Mouse (Mus musculus): ENCODE data around the gene Slfn5.
A peak's percentile ranks its signal among the peaks of the same experiment; 100 is the strongest.
"Not testable (repeated sequence)": the region's sequence is repeated elsewhere in the genome, so short reads cannot be mapped to it uniquely, and the experiment has no call there.

Slfn5 gene

DNA sequence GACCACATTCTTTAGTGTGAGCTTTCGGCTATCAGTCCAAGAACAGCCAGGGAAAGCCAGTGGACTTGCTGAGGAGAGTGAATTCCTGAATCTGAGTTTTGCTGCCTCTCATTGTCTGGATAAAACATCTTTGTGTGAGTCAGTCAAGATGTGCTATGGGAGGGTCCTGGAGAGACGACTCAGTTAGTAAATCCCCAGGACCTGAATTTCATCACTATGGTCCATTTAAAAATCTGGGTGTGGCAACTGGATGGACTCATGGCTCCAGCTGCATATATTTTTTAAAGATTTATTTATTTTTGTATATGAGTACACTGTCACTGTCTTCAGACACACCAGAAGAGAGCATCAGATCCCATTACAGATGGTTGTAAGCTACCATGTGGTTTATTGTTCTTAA lies 5.5 kb upstream of the Slfn5 start:
- DNase-seq (ENCODE audit: low read depth): no peak

- DNase-seq (ENCODE audit: low read depth): peak; percentile 86
Measured at GRCm38 (mm10) chr11:82947457-82947856, 3.7 kb upstream of the Slfn5 start.

- DNase-seq (ENCODE audit: low read depth): no peak
Measured at GRCm38 (mm10) chr11:82949036-82949435, 2.1 kb upstream of the Slfn5 start.

DNA sequence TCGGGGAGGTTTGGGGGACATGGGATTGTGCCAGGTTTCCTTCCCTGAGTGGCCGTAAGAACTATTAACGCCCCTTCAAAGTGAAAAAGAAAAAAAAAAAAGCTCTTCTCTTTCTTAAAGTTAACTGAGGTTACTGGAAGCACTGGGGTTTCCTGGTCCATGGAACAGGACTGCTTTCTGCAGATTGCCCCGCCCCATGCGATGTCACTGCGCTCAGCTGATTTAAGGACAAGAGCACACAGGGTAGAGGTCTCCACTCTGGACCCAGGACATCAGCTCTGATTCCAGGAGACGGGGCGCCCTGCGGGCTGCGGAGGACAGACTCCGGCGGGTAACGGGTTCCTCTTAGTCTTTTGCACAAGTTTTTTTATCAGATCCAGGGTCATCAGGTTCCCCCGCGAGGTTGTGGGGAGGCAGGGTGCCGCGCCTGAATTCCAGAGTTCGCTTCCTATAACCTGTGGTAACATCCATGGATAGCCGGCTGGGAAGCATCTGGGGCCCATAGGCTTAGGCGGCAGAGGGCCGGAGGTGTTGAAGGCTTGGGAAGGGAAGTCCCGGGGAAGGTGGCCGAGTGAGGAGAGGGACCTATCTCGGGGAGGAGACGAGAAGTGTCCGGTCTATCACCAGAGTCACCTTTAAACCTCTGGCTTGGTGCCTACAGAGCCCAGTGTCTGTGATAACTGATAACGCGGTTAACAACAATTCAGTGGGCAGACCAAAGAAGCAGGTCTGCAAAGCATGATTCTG lies 889 bp downstream of the Slfn5 start:
- peak; percentile 64 for DNase-seq (ENCODE audit: low read depth)

- peak; percentile 85 for DNase-seq (ENCODE audit: low read depth)
Measured at GRCm38 (mm10) chr11:82952612-82953542, 1.7 kb downstream of the Slfn5 start.

DNA sequence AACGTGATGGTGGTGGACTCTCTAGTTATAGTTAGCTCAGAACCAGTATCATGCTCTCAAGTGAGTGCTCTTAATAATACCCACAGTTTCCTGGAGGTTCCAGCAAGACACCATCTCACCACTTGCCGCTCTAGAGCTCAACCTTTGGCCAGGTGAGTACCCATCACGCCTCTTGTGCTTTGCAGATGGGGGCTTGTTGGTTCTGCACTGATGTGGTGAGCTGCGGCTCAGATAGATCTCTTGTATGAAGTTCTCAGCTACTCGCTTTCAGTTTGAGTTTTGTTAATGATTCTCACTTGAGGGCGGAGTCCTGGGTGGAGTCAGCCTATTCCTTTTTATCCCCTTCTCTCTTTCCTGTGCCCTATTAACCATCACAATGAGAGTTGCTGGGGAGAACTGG lies 3.5 kb downstream of the Slfn5 start:
- DNase-seq (ENCODE audit: low read depth): peak; percentile 70

DNA sequence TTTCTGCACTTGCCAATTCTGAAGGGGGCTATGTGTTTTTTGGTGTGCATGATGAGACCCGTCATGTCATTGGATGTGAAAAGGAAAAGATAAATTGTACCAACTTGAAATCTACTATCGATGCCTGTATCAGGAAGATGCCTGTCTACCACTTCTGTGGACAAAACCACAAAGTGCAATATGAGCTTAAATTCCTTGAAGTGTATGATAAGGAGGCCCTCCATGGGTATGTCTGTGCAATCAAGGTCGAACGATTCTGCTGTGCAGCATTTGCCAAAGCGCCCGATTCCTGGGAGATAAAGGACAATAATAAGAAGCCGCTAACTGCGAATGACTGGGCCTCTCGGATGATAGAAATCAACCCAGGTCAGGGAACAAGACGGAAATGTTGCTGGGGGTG lies 5.8 kb downstream of the Slfn5 start:
- DNase-seq (ENCODE audit: low read depth): no peak

- DNase-seq (ENCODE audit: low read depth): peak; percentile 79
Measured at GRCm38 (mm10) chr11:82959613-82960012, 8.5 kb downstream of the Slfn5 start.

GRCm38 (mm10) chr11:82961743-82962142 lies 10.6 kb downstream of the Slfn5 start:
- peak; percentile 70 for DNase-seq (ENCODE audit: low read depth)

DNA sequence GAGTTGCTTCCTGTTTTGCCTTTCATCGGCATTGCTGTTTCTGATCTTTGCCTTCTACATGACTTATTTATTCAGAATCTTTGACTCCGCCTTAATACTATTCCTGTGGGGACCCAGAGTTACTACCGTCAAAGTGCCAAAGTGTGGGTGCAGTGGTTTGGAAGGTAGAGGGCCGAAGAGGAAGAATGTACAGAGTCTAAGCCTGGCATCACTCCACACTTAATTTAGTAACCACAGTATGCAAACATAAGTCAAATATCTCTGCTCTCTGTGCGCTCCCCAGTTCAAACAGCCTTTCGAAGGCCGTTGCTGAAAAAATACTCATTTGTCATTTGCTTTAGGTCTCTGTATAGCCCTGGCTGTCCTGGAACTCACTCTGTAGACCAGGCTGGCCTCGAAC lies 11.1 kb downstream of the Slfn5 start:
- DNase-seq (ENCODE audit: low read depth): no peak

DNA sequence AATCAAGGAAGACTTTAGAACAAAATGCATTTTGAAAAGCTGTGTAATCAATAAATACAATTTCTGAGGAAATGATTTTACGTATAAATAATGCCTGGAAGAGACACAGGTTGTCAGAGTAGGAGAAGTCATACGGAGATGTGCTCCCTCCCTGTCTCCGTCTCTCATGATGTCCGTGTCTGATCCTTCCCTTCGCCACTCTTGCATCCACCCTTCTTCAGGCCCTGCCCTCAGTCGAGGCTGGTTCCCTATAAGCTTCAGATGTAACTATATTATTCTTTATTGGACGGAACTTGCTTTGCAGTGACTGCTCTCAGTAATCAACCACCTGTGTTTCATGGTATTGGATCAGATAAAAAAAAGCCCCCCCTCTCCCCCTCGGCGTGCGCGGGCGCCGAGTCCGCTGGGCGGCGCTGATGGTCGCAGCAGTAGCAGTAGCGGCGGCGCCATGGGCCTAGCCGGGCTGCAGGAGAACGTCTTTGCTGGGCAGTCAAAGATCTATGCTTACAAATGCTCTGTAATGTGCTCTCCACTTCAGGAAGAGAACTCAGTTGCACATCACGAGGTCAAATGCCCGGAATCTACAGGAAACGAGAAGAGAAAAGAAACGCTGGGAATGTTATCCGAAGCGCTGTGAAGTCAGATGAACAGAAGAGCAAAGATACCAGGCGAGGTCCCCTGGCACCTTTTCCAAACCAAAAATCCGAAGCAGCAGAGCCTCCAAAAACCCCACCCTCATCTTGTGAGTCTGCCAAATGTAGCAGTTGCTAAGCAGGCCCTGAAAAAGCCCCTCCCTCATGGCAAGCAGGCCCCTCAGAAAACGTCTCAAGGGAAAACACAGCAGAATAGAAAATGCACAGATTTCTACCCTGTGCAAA lies 19.8 kb downstream of the Slfn5 start:
- peak; percentile 67 for DNase-seq (ENCODE audit: low read depth)

- DNase-seq (ENCODE audit: low read depth): no peak
Measured at GRCm38 (mm10) chr11:82971590-82971974, 20.4 kb downstream of the Slfn5 start.

- no peak for DNase-seq (ENCODE audit: low read depth)
Measured at GRCm38 (mm10) chr11:82973916-82974315, 22.8 kb downstream of the Slfn5 start.

DNA sequence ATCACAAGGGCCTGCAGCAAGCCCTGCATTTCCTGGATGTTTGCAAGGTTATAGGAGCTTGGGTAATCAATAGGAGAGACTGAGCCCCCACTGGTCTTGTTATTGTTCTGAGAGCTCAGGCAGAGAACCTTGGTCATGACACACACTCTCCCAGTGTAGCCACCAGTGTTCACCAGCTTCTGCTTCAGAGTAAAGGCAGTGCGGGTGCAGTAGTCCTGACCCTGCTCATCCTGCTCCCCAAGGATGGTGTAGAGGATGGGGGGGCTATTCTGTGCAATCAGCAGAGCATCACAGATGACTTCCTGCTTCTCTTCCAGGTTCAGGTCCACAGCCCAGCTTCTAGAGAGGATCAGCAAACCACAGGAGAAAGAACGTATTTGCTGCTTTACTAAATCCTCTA lies 31.3 kb downstream of the Slfn5 start:
- not testable (repeated sequence) for DNase-seq (ENCODE audit: low read depth)

- DNase-seq (ENCODE audit: low read depth): no peak
Measured at GRCm38 (mm10) chr11:82983193-82983592, 32.0 kb downstream of the Slfn5 start.

DNA sequence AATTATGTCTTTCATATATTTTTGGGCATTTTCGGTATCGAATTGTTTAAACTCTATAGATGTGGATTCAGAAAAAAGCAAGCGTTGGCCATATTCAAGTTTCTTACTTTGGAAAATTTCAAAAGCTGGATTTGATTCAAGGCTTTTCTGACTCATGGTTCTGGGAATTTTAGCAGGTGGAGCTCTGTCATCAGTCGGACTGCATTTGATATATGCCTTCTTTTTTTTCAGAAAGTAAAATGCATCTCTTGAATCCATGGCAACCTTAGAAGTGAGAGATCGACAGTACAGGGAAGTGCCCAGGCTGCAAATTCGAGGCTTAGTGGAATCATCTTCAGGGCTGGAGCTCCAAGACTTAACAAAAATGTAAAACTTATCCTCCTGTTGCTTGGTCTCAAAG lies 36.5 kb downstream of the Slfn5 start:
- no peak for DNase-seq (ENCODE audit: low read depth)

GRCm38 (mm10) chr11:82989357-82989756 lies 38.2 kb downstream of the Slfn5 start:
- DNase-seq (ENCODE audit: low read depth): no peak

GRCm38 (mm10) chr11:82990612-82991385 lies 39.6 kb downstream of the Slfn5 start:
- peak; percentile 69 for DNase-seq (ENCODE audit: low read depth)

DNA sequence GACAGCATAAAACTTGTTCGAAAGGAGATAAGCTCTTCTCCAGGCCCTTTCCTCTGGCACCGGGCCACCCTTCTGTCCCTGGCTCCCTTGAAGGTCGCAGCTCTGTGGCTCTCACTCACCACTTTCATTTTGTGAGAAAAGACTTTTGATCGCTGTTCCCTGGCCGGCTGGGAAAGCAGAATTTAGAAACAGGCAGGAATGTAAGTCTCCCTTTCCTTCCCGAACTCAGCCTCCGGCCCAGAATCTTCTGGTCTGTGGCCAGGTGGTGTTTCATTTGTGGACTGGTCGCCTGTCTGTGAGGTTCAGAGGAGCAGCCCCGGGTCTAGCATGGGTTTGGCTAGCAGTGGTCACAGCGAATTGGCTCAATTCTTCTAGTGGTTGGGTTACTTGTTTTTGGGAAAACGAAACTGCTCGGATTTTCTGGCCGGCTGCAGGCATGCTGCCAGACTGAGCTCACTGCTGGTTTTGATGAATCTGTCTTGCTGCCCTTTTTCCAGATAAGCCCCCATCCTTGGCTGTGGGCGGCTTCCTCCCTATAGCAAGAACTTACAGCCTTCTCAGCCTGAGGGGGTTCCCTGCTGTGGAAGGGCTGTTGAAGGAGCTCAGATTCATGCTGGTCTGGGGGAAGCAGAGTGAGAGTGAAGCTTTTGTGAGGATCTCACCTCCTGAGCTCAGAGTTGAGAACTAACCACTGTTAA lies 40.5 kb downstream of the Slfn5 start, which contains the start of gene Slfn9:
Gene Slfn9, minus strand, starts transcription at position 362 of the 698 bp plus-strand sequence.
- peak; percentile 68 for DNase-seq (ENCODE audit: low read depth)

DNA sequence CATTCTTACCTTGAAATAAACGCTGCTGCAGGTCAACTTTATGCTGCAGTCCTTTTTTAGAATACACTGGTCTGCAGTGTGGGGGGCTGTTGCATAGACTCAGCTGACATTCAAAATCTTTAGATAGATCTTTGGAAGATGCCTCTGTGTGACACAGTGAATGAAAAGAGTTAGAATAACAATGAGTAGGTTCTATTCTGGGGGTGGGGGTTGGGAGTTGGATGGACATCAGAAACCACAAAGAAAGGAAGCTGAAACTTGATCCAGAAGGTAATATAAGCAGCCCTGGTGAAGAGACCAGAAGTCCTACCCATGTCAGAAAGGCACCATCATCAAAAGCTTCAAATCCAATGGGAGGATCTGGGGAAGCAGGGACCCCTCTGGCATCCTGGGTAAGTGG lies 62.2 kb downstream of the Slfn5 start:
- DNase-seq (ENCODE audit: low read depth): no peak
